21 mouse cellular contexts compared by ENCODE assay signal in genomic region chr4:148330269-148330668, GRCm38 (mm10). TPM values are rescaled to one million over a fixed set of nuclear protein-coding genes. Genes with fewer than 3 reads are reported as not detected.
"Had no signal": no experiment of that assay in that cellular context is flagged by ENCODE, and none has a peak within 500 bp of the region (broad histone marks: within the 10 kb centered on the region; RNA-seq: fewer than 3 reads in every experiment).

No protein-coding gene starts in this region.

- H3K27me3 ChIP-seq: liver, embryonic 15.5 days; lung, embryonic 15.5 days; neural tube, embryonic 12.5 days; stomach, embryonic 15.5 days had no signal

- H3K9me3 ChIP-seq: liver, embryonic 15.5 days; lung, embryonic 15.5 days; midbrain, embryonic 12.5 days; neural tube, embryonic 12.5 days; stomach, embryonic 15.5 days had no signal

- H3K27ac ChIP-seq: liver, embryonic 15.5 days; lung, embryonic 15.5 days; macrophage; midbrain, embryonic 12.5 days; neural tube, embryonic 12.5 days; stomach, embryonic 15.5 days; stomach, postnatal 0 days had no signal

- ATAC-seq: liver, postnatal 0 days; lung, postnatal 0 days; midbrain, embryonic 16.5 days had no signal

- H3K36me3 ChIP-seq: liver, embryonic 15.5 days; lung, embryonic 15.5 days; midbrain, embryonic 12.5 days; neural tube, embryonic 12.5 days; stomach, embryonic 15.5 days had no signal

- H3K9ac ChIP-seq: liver, embryonic 15.5 days; liver, postnatal 0 days; lung, embryonic 15.5 days; neural tube, embryonic 12.5 days; stomach, embryonic 15.5 days had no signal

- H3K4me3 ChIP-seq: liver, embryonic 15.5 days; lung, embryonic 15.5 days; megakaryocyte, embryonic 14.5 days; midbrain, embryonic 12.5 days; neural tube, embryonic 12.5 days; stomach, embryonic 15.5 days had no signal

- H3K4me2 ChIP-seq: liver, embryonic 15.5 days; lung, embryonic 15.5 days; midbrain, embryonic 12.5 days; neural tube, embryonic 12.5 days; stomach, embryonic 15.5 days had no signal

- DNase-seq: liver, postnatal 0 days; lung, adult 2 months; lung, postnatal 14 days; lung, postnatal 36 days; right cerebral cortex, postnatal 14 days; thymus, adult 2 months; thymus, postnatal 25 days; thymus, postnatal 4 days had no signal

- H3K4me1 ChIP-seq: liver, embryonic 15.5 days; lung, embryonic 15.5 days had no signal

RNA-seq across cellular contexts. Expression of gene Disp3, which starts 42.5 kb away (rescaled TPM):
- total RNA-seq: megakaryocyte progenitor cell, adult 5-6 weeks; monocyte, adult 5-6 weeks; neutrophil, adult 5-6 weeks had no signal
- polyA plus RNA-seq: liver, embryonic 15.5 days; liver, postnatal 0 days; lung, adult 2 months; macrophage had no signal
